Comparison of ENCODE assay signal across 25 mouse cellular contexts in genomic region chr17:63447691-63448090, GRCm38 (mm10). TPM values are rescaled to one million over a fixed set of nuclear protein-coding genes. Genes with fewer than 3 reads are reported as not detected.
DNase-seq lines count a peak whose midpoint lies in the region; ATAC-seq lines count a peak whose summit lies in the region.
"Had no signal": no experiment of that assay in that cellular context is flagged by ENCODE, and none has a peak within 500 bp of the region (broad histone marks: within the 10 kb centered on the region; RNA-seq: fewer than 3 reads in every experiment).

No protein-coding gene starts in this region.

- H3K4me1 ChIP-seq in hindbrain, embryonic 14.5 days (replicated peaks; ENCODE audit: control insufficient read depth, insufficient read depth, low read length): 0 out of 2 replicates have a peak, but pooled peaks cover 4% of the 10 kb centered on the region
- 0 out of 2 replicates have a peak, but pooled peaks cover 3% of the 10 kb centered on the region for H3K4me1 ChIP-seq in hindbrain, embryonic 10.5 days (replicated peaks)
- peaks cover 28% of the 10 kb centered on the region for H3K4me1 ChIP-seq in midbrain, embryonic 10.5 days
- peaks cover 12% of the 10 kb centered on the region for H3K4me1 ChIP-seq in midbrain, embryonic 13.5 days (replicated peaks)
- peaks cover 14% of the 10 kb centered on the region for H3K4me1 ChIP-seq in midbrain, embryonic 16.5 days (ENCODE audit: control insufficient read depth, insufficient read depth, low read length)
- H3K4me1 ChIP-seq in heart, embryonic 12.5 days (replicated peaks): peaks cover 11% of the 10 kb centered on the region

- H3K4me2 ChIP-seq in hindbrain, embryonic 14.5 days (replicated peaks): peak overlapping the region; percentile 1; the same call in 1 of the 2 replicates
- H3K4me2 ChIP-seq in midbrain, embryonic 13.5 days (replicated peaks): peak overlapping the region; percentile 43
- H3K4me2 ChIP-seq in midbrain, embryonic 16.5 days (ENCODE audit: low read length): peak overlapping the region; percentile 39
- H3K4me2 ChIP-seq in heart, embryonic 12.5 days: no peak overlapping the region
- H3K4me2 ChIP-seq: embryonic facial prominence, embryonic 12.5 days; embryonic facial prominence, embryonic 15.5 days; hindbrain, embryonic 13.5 days had no signal

- no peaks in the 10 kb centered on the region for H3K27me3 ChIP-seq in hindbrain, embryonic 14.5 days (ENCODE audit: control insufficient read depth, insufficient read depth, low read length)
- H3K27me3 ChIP-seq in hindbrain, embryonic 10.5 days (ENCODE audit: insufficient read depth, poor library complexity, severe bottlenecking): no peaks in the 10 kb centered on the region
- H3K27me3 ChIP-seq in midbrain, embryonic 10.5 days (ENCODE audit: low read depth, poor library complexity, severe bottlenecking): no peaks in the 10 kb centered on the region
- H3K27me3 ChIP-seq in midbrain, embryonic 13.5 days: no peaks in the 10 kb centered on the region
- no peaks in the 10 kb centered on the region for H3K27me3 ChIP-seq in midbrain, embryonic 16.5 days (ENCODE audit: control insufficient read depth, insufficient read depth, low read depth, low read length)
- H3K27me3 ChIP-seq in heart, embryonic 12.5 days (replicated peaks): no peaks in the 10 kb centered on the region
- H3K27me3 ChIP-seq: CH12.LX; embryonic facial prominence, embryonic 12.5 days; embryonic facial prominence, embryonic 15.5 days; hindbrain, embryonic 13.5 days; Patski had no signal

- no peak overlapping the region for H3K9ac ChIP-seq in hindbrain, embryonic 14.5 days
- H3K9ac ChIP-seq in midbrain, embryonic 13.5 days (replicated peaks): peak overlapping the region; percentile 60
- H3K9ac ChIP-seq in midbrain, embryonic 16.5 days (ENCODE audit: low read depth, low read length): peak overlapping the region; percentile 52; the same call in 1 of the 2 replicates
- H3K9ac ChIP-seq in heart, embryonic 12.5 days: no peak overlapping the region
- H3K9ac ChIP-seq: embryonic facial prominence, embryonic 12.5 days; embryonic facial prominence, embryonic 15.5 days; hindbrain, embryonic 13.5 days had no signal

- H3K4me3 ChIP-seq in hindbrain, embryonic 14.5 days (replicated peaks; ENCODE audit: low read length): no peak overlapping the region
- H3K4me3 ChIP-seq in hindbrain, embryonic 10.5 days: no peak overlapping the region
- no peak overlapping the region for H3K4me3 ChIP-seq in midbrain, embryonic 10.5 days
- peak overlapping the region; percentile 29 for H3K4me3 ChIP-seq in midbrain, embryonic 13.5 days (replicated peaks)
- no peak overlapping the region; the same call in 1 of the 2 replicates for H3K4me3 ChIP-seq in midbrain, embryonic 16.5 days (ENCODE audit: low read depth, low read length)
- H3K4me3 ChIP-seq in heart, embryonic 12.5 days: no peak overlapping the region
- H3K4me3 ChIP-seq: embryonic facial prominence, embryonic 12.5 days; embryonic facial prominence, embryonic 15.5 days; heart, adult 2 months; heart, embryonic 10.5 days; hindbrain, embryonic 13.5 days had no signal

- no peaks in the 10 kb centered on the region for H3K36me3 ChIP-seq in hindbrain, embryonic 14.5 days (replicated peaks; ENCODE audit: control insufficient read depth, insufficient read depth)
- no peaks in the 10 kb centered on the region for H3K36me3 ChIP-seq in hindbrain, embryonic 10.5 days
- H3K36me3 ChIP-seq in midbrain, embryonic 10.5 days: 0 out of 2 replicates have a peak, but pooled peaks cover 7% of the 10 kb centered on the region
- no peaks in the 10 kb centered on the region for H3K36me3 ChIP-seq in midbrain, embryonic 13.5 days
- H3K36me3 ChIP-seq in midbrain, embryonic 16.5 days (ENCODE audit: control insufficient read depth, insufficient read depth, low read length): peaks cover 3% of the 10 kb centered on the region; the same call in 1 of the 2 replicates
- 0 out of 2 replicates have a peak, but pooled peaks cover 8% of the 10 kb centered on the region for H3K36me3 ChIP-seq in heart, embryonic 12.5 days
- H3K36me3 ChIP-seq: embryonic facial prominence, embryonic 12.5 days; embryonic facial prominence, embryonic 15.5 days had no signal

- ATAC-seq in hindbrain, embryonic 14.5 days (ENCODE audit: low FRiP score): no peak
- ATAC-seq in midbrain, embryonic 13.5 days: no peak
- ATAC-seq in midbrain, embryonic 16.5 days: no peak
- no peak for ATAC-seq in heart, embryonic 12.5 days (ENCODE audit: insufficient number of reproducible peaks, low FRiP score)
- ATAC-seq: forebrain, embryonic 14.5 days; hindbrain, postnatal 0 days; Patski had no signal

- DNase-seq in hindbrain, embryonic 14.5 days (ENCODE audit: low spot score): no peak
- no peak for DNase-seq in hindbrain, embryonic 10.5 days (ENCODE audit: low spot score)
- no peak for DNase-seq in midbrain, embryonic 10.5 days (ENCODE audit: low spot score)
- DNase-seq in gastrocnemius, adult 18-20 months (ENCODE audit: low spot score): no peak
- DNase-seq in ovary, adult 18-20 months (ENCODE audit: low spot score): no peak
- DNase-seq: adrenal gland, postnatal 10 days; adrenal gland, postnatal 36 days; cerebellum, adult 2 months; cerebellum, adult 9-11 months; cerebellum, postnatal 25 days; gastrocnemius, postnatal 10 days; gastrocnemius, postnatal 36 days; heart, adult 2 months had no signal

- H3K27ac ChIP-seq in hindbrain, embryonic 14.5 days: no peak overlapping the region
- no peak overlapping the region for H3K27ac ChIP-seq in hindbrain, embryonic 10.5 days
- H3K27ac ChIP-seq in midbrain, embryonic 10.5 days (replicated peaks): peak overlapping the region; percentile 67; the same call in 1 of the 2 replicates
- peak overlapping the region; percentile 60; the same call in 1 of the 2 replicates for H3K27ac ChIP-seq in midbrain, embryonic 13.5 days
- peak overlapping the region; percentile 60 for H3K27ac ChIP-seq in midbrain, embryonic 16.5 days (ENCODE audit: low read length)
- no peak overlapping the region for H3K27ac ChIP-seq in heart, embryonic 12.5 days (ENCODE audit: poor library complexity, severe bottlenecking)
- H3K27ac ChIP-seq: embryonic facial prominence, embryonic 12.5 days; embryonic facial prominence, embryonic 15.5 days; heart, adult 2 months; heart, embryonic 10.5 days; hindbrain, embryonic 13.5 days; hindbrain, postnatal 0 days had no signal

- peaks cover 3% of the 10 kb centered on the region; the same call in 1 of the 2 replicates for H3K9me3 ChIP-seq in hindbrain, embryonic 14.5 days (ENCODE audit: control insufficient read depth, low read length)
- no peaks in the 10 kb centered on the region for H3K9me3 ChIP-seq in hindbrain, embryonic 10.5 days
- H3K9me3 ChIP-seq in midbrain, embryonic 10.5 days (replicated peaks): no peaks in the 10 kb centered on the region
- no peaks in the 10 kb centered on the region; the same call in 1 of the 2 replicates for H3K9me3 ChIP-seq in midbrain, embryonic 13.5 days
- H3K9me3 ChIP-seq in midbrain, embryonic 16.5 days (replicated peaks; ENCODE audit: control insufficient read depth, low read length, poor library complexity, severe bottlenecking): no peaks in the 10 kb centered on the region
- H3K9me3 ChIP-seq in heart, embryonic 12.5 days (replicated peaks): peaks cover 5% of the 10 kb centered on the region; the same call in 1 of the 2 replicates
- H3K9me3 ChIP-seq: embryonic facial prominence, embryonic 12.5 days; embryonic facial prominence, embryonic 15.5 days; G1E; heart, embryonic 10.5 days; hindbrain, embryonic 13.5 days had no signal

- WGBS in hindbrain, embryonic 14.5 days: 71% methylated on average over 10 of the region's 10 CpGs
- WGBS in hindbrain, embryonic 10.5 days: 80% methylated on average over 10 of the region's 10 CpGs
- WGBS in midbrain, embryonic 10.5 days: 81% methylated on average over 10 of the region's 10 CpGs
- WGBS in midbrain, embryonic 13.5 days: 63% methylated on average over 10 of the region's 10 CpGs
- WGBS in midbrain, embryonic 16.5 days: 52% methylated on average over 10 of the region's 10 CpGs
- 80% methylated on average over 10 of the region's 10 CpGs for WGBS in heart, embryonic 12.5 days

RNA-seq across cellular contexts. Expression of gene Fbxl17, which starts 52.1 kb away (rescaled TPM):
- 14.5 and 22.3 TPM in 2 replicates for polyA plus RNA-seq in hindbrain, embryonic 14.5 days (2014; fragmentation: Nextera tagmentation; extraction: Ambion mirVana)
- 3.5 and 3.7 TPM in 2 replicates for polyA plus RNA-seq in hindbrain, embryonic 10.5 days (2016; fragmentation: Nextera tagmentation; extraction: Ambion mirVana)
- 3.7 and 6.6 TPM in 2 replicates for polyA plus RNA-seq in midbrain, embryonic 10.5 days (2016; fragmentation: Nextera tagmentation; extraction: Ambion mirVana)
- polyA plus RNA-seq in midbrain, embryonic 13.5 days (2015; fragmentation: Nextera tagmentation; extraction: Ambion mirVana): 28.5 and 29.0 TPM in 2 replicates
- polyA plus RNA-seq in midbrain, embryonic 16.5 days (2015; fragmentation: Nextera tagmentation; extraction: Ambion mirVana): 22.1 and 22.7 TPM in 2 replicates
- 7.1 and 7.6 TPM in 2 replicates for polyA plus RNA-seq in heart, embryonic 12.5 days (2016; fragmentation: Nextera tagmentation; extraction: Ambion mirVana)
- 10 to 100 TPM; 47.4 to 47.8 TPM for total RNA-seq in gastrocnemius, adult 18-20 months (2021)

Comparison
In these comparisons a context has a peak if more than half of its experiments do, and no peak if none do; other contexts are left out.
1. H3K27ac ChIP-seq: peak in midbrain, embryonic 10.5 days (single experiment), midbrain, embryonic 13.5 days (single experiment) and midbrain, embryonic 16.5 days (single experiment); none in hindbrain, embryonic 14.5 days (single experiment), hindbrain, embryonic 10.5 days (single experiment) and heart, embryonic 12.5 days (single experiment).
2. H3K9ac ChIP-seq: peak in midbrain, embryonic 13.5 days (single experiment) and midbrain, embryonic 16.5 days (single experiment); none in hindbrain, embryonic 14.5 days (single experiment) and heart, embryonic 12.5 days (single experiment).